Mouse (Mus musculus) limb, embryonic 11.5 days (tissue): ENCODE measurements around the gene Clock. TPM values are rescaled to one million over a fixed set of nuclear protein-coding genes. Genes with fewer than 3 reads are reported as not detected.
A peak's percentile ranks its signal among the peaks of the same experiment; 100 is the strongest.

Experiments
- ATAC-seq: fragments of 200-750 bp; cut with Nextera tagmentation; 2 replicates; pipeline ENCODE4 v1.8.0; 2017; ENCODE audit warnings: low read depth; ENCODE audit not compliant: insufficient number of reproducible peaks, low FRiP score, low TSS enrichment
- DNase-seq: peaks from one replicate; pipeline ENCODE4 v3.0.0-alpha.2; 2015; ENCODE audit warnings: low spot score
- H3K27ac ChIP-seq: fragments of 300-500 bp; sonication (generic); replicated peaks from 2 replicates; pipeline ENCODE4 v1.5.1; 2014; ENCODE audit warnings: low read depth, mild to moderate bottlenecking, low read length
- H3K27me3 ChIP-seq: fragments of 300-500 bp; sonication (generic); 2 replicates; pipeline ENCODE4 v1.6.1; 2014; ENCODE audit warnings: mild to moderate bottlenecking, low read length, mixed read lengths; ENCODE audit not compliant: control insufficient read depth, insufficient read depth
- H3K36me3 ChIP-seq: fragments of 300-500 bp; sonication (generic); 2 replicates; pipeline ENCODE4 v1.6.1; 2014; ENCODE audit warnings: mild to moderate bottlenecking, low read length, moderate library complexity, mixed read lengths; ENCODE audit not compliant: control insufficient read depth, insufficient read depth
- H3K4me1 ChIP-seq: fragments of 300-500 bp; sonication (generic); 2 replicates; pipeline ENCODE4 v1.6.1; 2014; ENCODE audit warnings: low read length, mixed read lengths; ENCODE audit not compliant: control insufficient read depth, insufficient read depth
- H3K4me2 ChIP-seq: fragments of 300-500 bp; sonication (generic); 2 replicates; pipeline ENCODE4 v1.6.1; 2014; ENCODE audit warnings: low read depth, mild to moderate bottlenecking, moderate library complexity; ENCODE audit not compliant: severe bottlenecking
- H3K4me3 ChIP-seq: fragments of 300-500 bp; sonication (generic); 2 replicates; pipeline ENCODE4 v1.5.1; 2014; ENCODE audit warnings: low read depth, low read length
- H3K9ac ChIP-seq: fragments of 300-500 bp; sonication (generic); 2 replicates; pipeline ENCODE4 v1.6.1; 2014; ENCODE audit warnings: mild to moderate bottlenecking, low read length
- H3K9me3 ChIP-seq: fragments of 300-500 bp; sonication (generic); 2 replicates; pipeline ENCODE4 v1.6.1; 2016; ENCODE audit warnings: low read length; ENCODE audit not compliant: control insufficient read depth
- WGBS: fragments of 180-500 bp; shearing (Covaris S2); extraction: QIAGEN DNeasy Blood & Tissue Kit; methylation state at CpG from one replicate; pipeline ENCODE4 v1.1.7; 2014; 5-methylcytosine and 5-hydroxymethylcytosine counted together
- polyA plus RNA-seq: library from polyadenylated mRNA; unstranded; fragments of >200 nt; fragmentation: Nextera tagmentation; extraction: Ambion mirVana; gene quantifications from 2 replicates; pipeline ENCODE4 v1.2.1, GENCODE M21; 2014

Gene Clock
- polyA plus RNA-seq, result 13.0 and 13.2 TPM in 2 replicates

- ATAC-seq (peak; percentile 89), DNase-seq (peak; percentile 89)
- Histone ChIP-seq H3K36me3 (no peaks in the 10 kb centered on the region), H3K27ac (peak within 1 kb of the TSS; percentile 95), H3K4me1 (no peaks in the 10 kb centered on the region), H3K4me3 (peak within 1 kb of the TSS; percentile 93), H3K27me3 (no peaks in the 10 kb centered on the region), H3K4me2 (peak within 1 kb of the TSS; percentile 85), H3K9ac (peak within 1 kb of the TSS; percentile 86), H3K9me3 (no peaks in the 10 kb centered on the region)
- under 1% methylated on average over 80 of the region's 104 CpGs for WGBS
Measured at GRCm38 (mm10) chr5:76304452-76305341, at the start of gene Clock. TSS of gene Clock (minus strand) at chr5:76304792.

- WGBS, result 39% methylated on average over 7 of the region's 7 CpGs
- DNase-seq, result no peak
Measured at GRCm38 (mm10) chr5:76351953-76352611, 47.5 kb upstream of the Clock start.

GRCm38 (mm10) chr5:76351537-76351936 is 46.9 kb upstream of the Clock start:
- no peaks in the 10 kb centered on the region for H3K27me3 ChIP-seq
- H3K36me3 ChIP-seq, result no peaks in the 10 kb centered on the region
- no peak overlapping the region for H3K4me3 ChIP-seq
- H3K4me1 ChIP-seq, result no peaks in the 10 kb centered on the region
- H3K4me2 ChIP-seq, result no peak overlapping the region
- no peaks in the 10 kb centered on the region for H3K9me3 ChIP-seq
- no peak for ATAC-seq
- H3K9ac ChIP-seq, result no peak overlapping the region
- WGBS, result 78% methylated on average over 5 of the region's 5 CpGs
- H3K27ac ChIP-seq, result no peak overlapping the region
- no peak for DNase-seq

More at GRCm38 (mm10) chr5:76351953-76352611, 47.5 kb upstream of the Clock start:
- H3K27me3 ChIP-seq, result no peaks in the 10 kb centered on the region
- no peaks in the 10 kb centered on the region for H3K9me3 ChIP-seq
- H3K4me2 ChIP-seq, result no peak overlapping the region
- no peaks in the 10 kb centered on the region for H3K4me1 ChIP-seq
- H3K36me3 ChIP-seq, result no peaks in the 10 kb centered on the region
- no peak overlapping the region for H3K4me3 ChIP-seq
- no peak overlapping the region for H3K27ac ChIP-seq
- no peak for ATAC-seq
- H3K9ac ChIP-seq, result no peak overlapping the region

- H3K9ac ChIP-seq, result no peak overlapping the region
- no peak for DNase-seq
- H3K9me3 ChIP-seq, result no peaks in the 10 kb centered on the region
- 74% methylated on average over 2 of the region's 2 CpGs for WGBS
- no peaks in the 10 kb centered on the region for H3K27me3 ChIP-seq
- ATAC-seq, result no peak
- no peaks in the 10 kb centered on the region for H3K36me3 ChIP-seq
- no peak overlapping the region for H3K27ac ChIP-seq
- no peak overlapping the region for H3K4me3 ChIP-seq
- no peaks in the 10 kb centered on the region for H3K4me1 ChIP-seq
- H3K4me2 ChIP-seq, result no peak overlapping the region
Measured at GRCm38 (mm10) chr5:76346137-76346536, 41.5 kb upstream of the Clock start.

GRCm38 (mm10) chr5:76340931-76341330 is 36.3 kb upstream of the Clock start:
- no peaks in the 10 kb centered on the region for H3K36me3 ChIP-seq
- H3K27ac ChIP-seq, result no peak overlapping the region
- H3K27me3 ChIP-seq, result no peaks in the 10 kb centered on the region
- no peak overlapping the region for H3K4me3 ChIP-seq
- WGBS, result 80% methylated on average over 2 of the region's 2 CpGs
- ATAC-seq (no peak), DNase-seq (no peak)
- H3K4me2 ChIP-seq, result no peak overlapping the region
- no peaks in the 10 kb centered on the region for H3K9me3 ChIP-seq
- no peak overlapping the region for H3K9ac ChIP-seq
- H3K4me1 ChIP-seq, result no peaks in the 10 kb centered on the region

- 89% methylated on average over 8 of the region's 8 CpGs for WGBS
- ATAC-seq (no peak), DNase-seq (no peak)
- Histone ChIP-seq H3K27ac (no peak overlapping the region), H3K9ac (no peak overlapping the region), H3K9me3 (no peaks in the 10 kb centered on the region), H3K4me1 (no peaks in the 10 kb centered on the region), H3K36me3 (no peaks in the 10 kb centered on the region), H3K4me2 (no peak overlapping the region), H3K4me3 (no peak overlapping the region), H3K27me3 (no peaks in the 10 kb centered on the region)
Measured at GRCm38 (mm10) chr5:76337100-76337499, 32.5 kb upstream of the Clock start.

GRCm38 (mm10) chr5:76333833-76334232 is 29.2 kb upstream of the Clock start:
- DNase-seq (no peak), ATAC-seq (no peak)
- Histone ChIP-seq H3K4me2 (no peak overlapping the region), H3K36me3 (no peaks in the 10 kb centered on the region), H3K9ac (no peak overlapping the region), H3K4me1 (no peaks in the 10 kb centered on the region), H3K27me3 (no peaks in the 10 kb centered on the region), H3K27ac (no peak overlapping the region), H3K9me3 (no peaks in the 10 kb centered on the region), H3K4me3 (no peak overlapping the region)
- WGBS, result 86% methylated on average over 4 of the region's 4 CpGs

- Histone ChIP-seq H3K4me1 (no peaks in the 10 kb centered on the region), H3K27ac (no peak within 1 kb of the TSS), H3K4me3 (no peak within 1 kb of the TSS), H3K36me3 (no peaks in the 10 kb centered on the region), H3K9me3 (no peaks in the 10 kb centered on the region), H3K4me2 (no peak within 1 kb of the TSS), H3K27me3 (no peaks in the 10 kb centered on the region), H3K9ac (no peak within 1 kb of the TSS)
- ATAC-seq (no peak), DNase-seq (no peak)
- 92% methylated on average over 7 of the region's 7 CpGs for WGBS
Measured at GRCm38 (mm10) chr5:76330953-76331352, 26.4 kb upstream of the Clock start, which contains the start of gene Pdcl2. TSS of gene Pdcl2 (minus strand) at chr5:76331156.
